Mouse (Mus musculus) lung, adult 2 months (tissue): ENCODE measurements around the gene Mst1.

ENCODE experiments used
- CTCF ChIP-seq: fragments of 200-500 bp; IDR thresholded peaks from 2 replicates; pipeline ENCODE4 v1.5.1; 2011; ENCODE audit warnings: mild to moderate bottlenecking, low read length, control low read depth; ENCODE audit not compliant: insufficient read depth
- POLR2A ChIP-seq: fragments of 200-500 bp; IDR thresholded peaks from 2 replicates; pipeline ENCODE4 v1.6.1; 2011; ENCODE audit warnings: low read depth, mild to moderate bottlenecking, control low read depth, low read length, borderline replicate concordance; ENCODE audit errors: extremely low read depth

GRCm38 (mm10) chr9:108067199-108067598 is 13.0 kb upstream of the Mst1 start:
- TF ChIP-seq POLR2A, result no peak
- TF ChIP-seq CTCF, result no peak
